ENCODE assay signal across 19 mouse cellular contexts in genomic region chr10:22814294-22814693, GRCm38 (mm10). TPM values are rescaled to one million over a fixed set of nuclear protein-coding genes. Genes with fewer than 3 reads are reported as not detected.
A peak's percentile ranks its signal among the peaks of the same experiment; 100 is the strongest.
DNase-seq lines count a peak whose midpoint lies in the region; ATAC-seq and TF ChIP-seq lines count a peak whose summit lies in the region.
"Had no signal": no experiment of that assay in that cellular context is flagged by ENCODE, and none has a peak within 500 bp of the region (broad histone marks: within the 10 kb centered on the region; RNA-seq: fewer than 3 reads in every experiment).

No protein-coding gene starts in this region.

- no peak for ATAC-seq in kidney, embryonic 15.5 days (replicated peaks; ENCODE audit: low FRiP score)
- no peak for ATAC-seq in midbrain, postnatal 0 days (ENCODE audit: low FRiP score)
- no peak for ATAC-seq in stomach, postnatal 0 days (ENCODE audit: low FRiP score, low TSS enrichment)
- ATAC-seq: activated CD4-positive, CD25-positive, alpha-beta regulatory T cell, adult 4 months had no signal

- H3K4me3 ChIP-seq in kidney, embryonic 15.5 days (replicated peaks) = peak overlapping the region; percentile 31
- H3K4me3 ChIP-seq in midbrain, embryonic 10.5 days = 0 out of 2 replicates have a peak overlapping the region, but pooled peaks have one; percentile 34
- H3K4me3 ChIP-seq in midbrain, postnatal 0 days (ENCODE audit: low read depth, low read length) = no peak overlapping the region
- H3K4me3 ChIP-seq in stomach, postnatal 0 days (ENCODE audit: low read depth, low read length) = no peak overlapping the region; the same call in 1 of the 2 replicates
- H3K4me3 ChIP-seq: erythroblast, embryonic 14.5 days; hindbrain, embryonic 12.5 days; liver, embryonic 13.5 days had no signal

- H3K4me1 ChIP-seq in kidney, embryonic 15.5 days = peaks cover 38% of the 10 kb centered on the region
- peaks cover 27% of the 10 kb centered on the region for H3K4me1 ChIP-seq in midbrain, embryonic 10.5 days
- H3K4me1 ChIP-seq in midbrain, postnatal 0 days (ENCODE audit: insufficient read depth, low read length) = no peaks in the 10 kb centered on the region
- H3K4me1 ChIP-seq in stomach, postnatal 0 days (replicated peaks; ENCODE audit: control insufficient read depth, insufficient read depth) = peaks cover 2% of the 10 kb centered on the region; the same call in 1 of the 2 replicates
- H3K4me1 ChIP-seq: liver, embryonic 13.5 days had no signal

- peak; percentile 25 for DNase-seq in embryo, embryonic 10.5 days (ENCODE audit: low spot score)
- no peak for DNase-seq in embryo, embryonic 11 days
- DNase-seq in kidney, postnatal 25 days = no peak
- DNase-seq in midbrain, embryonic 10.5 days (ENCODE audit: low spot score) = no peak
- no peak for DNase-seq in midbrain, postnatal 0 days (ENCODE audit: low spot score)
- no peak for DNase-seq in stomach, postnatal 0 days (ENCODE audit: low spot score)
- DNase-seq in adrenal gland, postnatal 10 days = no peak
- DNase-seq: cerebellum, adult 18-20 months; gastrocnemius, postnatal 10 days; layer of hippocampus, postnatal 36 days; left cerebral cortex, postnatal 4 days; liver, embryonic 13.5 days; thymus, postnatal 25 days had no signal

- H3K9ac ChIP-seq in kidney, embryonic 15.5 days = no peak overlapping the region
- no peak overlapping the region for H3K9ac ChIP-seq in midbrain, postnatal 0 days (replicated peaks; ENCODE audit: low read length, poor library complexity, severe bottlenecking)
- no peak overlapping the region for H3K9ac ChIP-seq in stomach, postnatal 0 days (ENCODE audit: low read length)
- H3K9ac ChIP-seq: hindbrain, embryonic 12.5 days; liver, embryonic 13.5 days had no signal

- WGBS in kidney, embryonic 15.5 days = 8% methylated on average over 4 of the region's 8 CpGs
- WGBS in midbrain, embryonic 10.5 days = 0% methylated on average over 4 of the region's 8 CpGs
- 0% methylated on average over 4 of the region's 8 CpGs for WGBS in midbrain, postnatal 0 days
- WGBS in stomach, postnatal 0 days = 2% methylated on average over 4 of the region's 8 CpGs

- peak overlapping the region; percentile 87; the same call in 1 of the 2 replicates for H3K27ac ChIP-seq in kidney, embryonic 15.5 days
- H3K27ac ChIP-seq in midbrain, embryonic 10.5 days (replicated peaks) = no peak overlapping the region
- no peak overlapping the region for H3K27ac ChIP-seq in midbrain, postnatal 0 days (ENCODE audit: low read depth, low read length)
- no peak overlapping the region for H3K27ac ChIP-seq in stomach, postnatal 0 days (replicated peaks)
- H3K27ac ChIP-seq: hindbrain, embryonic 12.5 days; liver, embryonic 13.5 days had no signal

- no peaks in the 10 kb centered on the region for H3K9me3 ChIP-seq in kidney, embryonic 15.5 days (replicated peaks)
- H3K9me3 ChIP-seq in midbrain, embryonic 10.5 days (replicated peaks) = no peaks in the 10 kb centered on the region
- H3K9me3 ChIP-seq in midbrain, postnatal 0 days (ENCODE audit: low read length) = no peaks in the 10 kb centered on the region
- no peaks in the 10 kb centered on the region for H3K9me3 ChIP-seq in stomach, postnatal 0 days (ENCODE audit: control insufficient read depth, low read length)
- H3K9me3 ChIP-seq: hindbrain, embryonic 12.5 days; liver, embryonic 13.5 days had no signal

- TF ChIP-seq EP300 in stomach, postnatal 0 days (optimal IDR thresholded peaks at IDR 0.05) = no peak

- peaks cover 30% of the 10 kb centered on the region for H3K27me3 ChIP-seq in kidney, embryonic 15.5 days
- H3K27me3 ChIP-seq in midbrain, embryonic 10.5 days (ENCODE audit: low read depth, poor library complexity, severe bottlenecking) = peaks cover 98% of the 10 kb centered on the region
- peaks cover 69% of the 10 kb centered on the region for H3K27me3 ChIP-seq in midbrain, postnatal 0 days (ENCODE audit: insufficient read depth, low read length)
- 0 out of 2 replicates have a peak, but pooled peaks cover under 1% of the 10 kb centered on the region for H3K27me3 ChIP-seq in stomach, postnatal 0 days (ENCODE audit: control insufficient read depth, insufficient read depth, low read length)
- H3K27me3 ChIP-seq: CH12.LX had no signal

- H3K36me3 ChIP-seq in kidney, embryonic 15.5 days = no peaks in the 10 kb centered on the region
- no peaks in the 10 kb centered on the region for H3K36me3 ChIP-seq in midbrain, embryonic 10.5 days
- H3K36me3 ChIP-seq in midbrain, postnatal 0 days (ENCODE audit: insufficient read depth, low read length) = no peaks in the 10 kb centered on the region
- no peaks in the 10 kb centered on the region for H3K36me3 ChIP-seq in stomach, postnatal 0 days (ENCODE audit: control insufficient read depth, insufficient read depth, low read length)
- H3K36me3 ChIP-seq: hindbrain, embryonic 12.5 days; liver, embryonic 13.5 days had no signal

- no peak for TF ChIP-seq CTCF in midbrain, postnatal 0 days (IDR thresholded peaks at IDR 0.05)
- no peak for TF ChIP-seq CTCF in stomach, postnatal 0 days (IDR thresholded peaks at IDR 0.05; ENCODE audit: low read depth)

- peak overlapping the region; percentile 63 for H3K4me2 ChIP-seq in kidney, embryonic 15.5 days
- no peak overlapping the region for H3K4me2 ChIP-seq in midbrain, postnatal 0 days (ENCODE audit: low read depth, low read length, poor library complexity, severe bottlenecking)
- H3K4me2 ChIP-seq in stomach, postnatal 0 days (replicated peaks; ENCODE audit: low read depth) = peak overlapping the region; percentile 49; the same call in 1 of the 2 replicates

RNA-seq across cellular contexts. Expression of gene Tcf21, which starts 5.7 kb away (rescaled TPM):
- 325 and 329 TPM in 2 replicates for polyA plus RNA-seq in kidney, embryonic 15.5 days (2015; fragmentation: Nextera tagmentation; extraction: Ambion mirVana)
- not detected in 2 replicates for polyA plus RNA-seq in midbrain, embryonic 10.5 days (2016; fragmentation: Nextera tagmentation; extraction: Ambion mirVana)
- not detected in 2 replicates for total RNA-seq in midbrain, postnatal 0 days (2014; rRNA removed)
- polyA plus RNA-seq in midbrain, postnatal 0 days (2015; fragmentation: Nextera tagmentation; extraction: Ambion mirVana) = not detected in 2 replicates
- 95.3 and 95.5 TPM in 2 replicates for polyA plus RNA-seq in stomach, postnatal 0 days (2015; fragmentation: Nextera tagmentation; extraction: Ambion mirVana)
- total RNA-seq in adrenal gland, postnatal 10 days (2021) = 10 to 100 TPM; 16.5 to 17.0 TPM
- total RNA-seq: CH12.LX; gastrocnemius, postnatal 10 days; layer of hippocampus, postnatal 36 days; left cerebral cortex, postnatal 4 days had no signal
- polyA plus RNA-seq: activated CD4-positive, CD25-positive, alpha-beta regulatory T cell, adult 4 months; cortical plate, adult 2 months; erythroblast, embryonic 14.5 days had no signal

Comparison
In these comparisons a context has a peak if more than half of its experiments do, and no peak if none do; other contexts are left out.
1. H3K4me3 ChIP-seq: peak in kidney, embryonic 15.5 days (single experiment) and midbrain, embryonic 10.5 days (single experiment); none in midbrain, postnatal 0 days (single experiment) and stomach, postnatal 0 days (single experiment).
2. RNA of gene Tcf21, which starts 5.7 kb away (polyA plus RNA-seq): 325 to 329 TPM in kidney, embryonic 15.5 days and 95.3 to 95.5 TPM in stomach, postnatal 0 days; not detected in midbrain, embryonic 10.5 days and not detected in midbrain, postnatal 0 days; every median in the first group is over 10 times any median in the second.